Mouse (Mus musculus) intestine, embryonic 16.5 days (tissue): ENCODE data around the gene 1700019N19Rik. TPM values are rescaled to one million over a fixed set of nuclear protein-coding genes. Genes with fewer than 3 reads are reported as not detected.

Experiments used
- ATAC-seq: fragments of 200-750 bp; cut with Nextera tagmentation; 2 replicates; pipeline ENCODE4 v1.8.0; 2017; ENCODE audit warnings: moderate TSS enrichment, moderate library complexity
- H3K27ac ChIP-seq: fragments of 300-500 bp; sonication (generic); 2 replicates; pipeline ENCODE4 v1.5.1; 2014; ENCODE audit warnings: mild to moderate bottlenecking, low read length
- H3K27me3 ChIP-seq: fragments of 300-500 bp; sonication (generic); replicated peaks from 2 replicates; pipeline ENCODE4 v1.6.1; 2014; ENCODE audit warnings: low read length, control low read depth, mixed read lengths; ENCODE audit not compliant: control insufficient read depth, insufficient read depth
- H3K36me3 ChIP-seq: fragments of 300-500 bp; sonication (generic); 2 replicates; pipeline ENCODE4 v1.6.1; 2014; ENCODE audit warnings: low read length, control low read depth; ENCODE audit not compliant: control insufficient read depth, insufficient read depth
- H3K4me1 ChIP-seq: fragments of 300-500 bp; sonication (generic); 2 replicates; pipeline ENCODE4 v1.6.1; 2014; ENCODE audit warnings: low read length, control low read depth, mixed read lengths; ENCODE audit not compliant: control insufficient read depth, insufficient read depth
- H3K4me2 ChIP-seq: fragments of 300-500 bp; sonication (generic); 2 replicates; pipeline ENCODE4 v1.6.1; 2014; ENCODE audit warnings: low read depth, low read length, control low read depth
- H3K4me3 ChIP-seq: fragments of 300-500 bp; sonication (generic); 2 replicates; pipeline ENCODE4 v1.5.1; 2014; ENCODE audit warnings: mild to moderate bottlenecking, low read length
- H3K9ac ChIP-seq: fragments of 300-500 bp; sonication (generic); 2 replicates; pipeline ENCODE4 v1.6.1; 2014; ENCODE audit warnings: low read depth, low read length
- H3K9me3 ChIP-seq: fragments of 300-500 bp; sonication (generic); 2 replicates; pipeline ENCODE4 v1.6.1; 2016; ENCODE audit warnings: low read length, control low read depth; ENCODE audit not compliant: control insufficient read depth
- WGBS: fragments of 180-500 bp; shearing (Covaris S2); extraction: QIAGEN DNeasy Blood & Tissue Kit; methylation state at CpG from one replicate; pipeline ENCODE4 v1.1.7; 2014; 5-methylcytosine and 5-hydroxymethylcytosine counted together
- polyA plus RNA-seq: library from polyadenylated mRNA; unstranded; fragments of >200 nt; fragmentation: Nextera tagmentation; extraction: Ambion mirVana; gene quantifications from 2 replicates; pipeline ENCODE4 v1.2.1, GENCODE M21; 2015

Gene 1700019N19Rik
- polyA plus RNA-seq = not detected in 2 replicates

- no peaks in the 10 kb centered on the region for H3K36me3 ChIP-seq
- H3K4me1 ChIP-seq = no peaks in the 10 kb centered on the region
- H3K4me3 ChIP-seq = no peak within 1 kb of the TSS
- H3K9me3 ChIP-seq = no peaks in the 10 kb centered on the region
- no peak within 1 kb of the TSS for H3K27ac ChIP-seq
- H3K4me2 ChIP-seq = no peak within 1 kb of the TSS
- no peaks in the 10 kb centered on the region for H3K27me3 ChIP-seq
- WGBS = 38% methylated on average over 10 of the region's 10 CpGs
- no peak for ATAC-seq
- no peak within 1 kb of the TSS for H3K9ac ChIP-seq
Measured at GRCm38 (mm10) chr19:58794284-58794683, at the start of gene 1700019N19Rik. TSS of gene 1700019N19Rik (minus strand) at chr19:58794461.

- ATAC-seq = no peak
- Histone ChIP-seq H3K4me2 (no peak overlapping the region), H3K27ac (no peak overlapping the region), H3K4me3 (no peak overlapping the region), H3K9ac (no peak overlapping the region), H3K9me3 (no peaks in the 10 kb centered on the region), H3K36me3 (no peaks in the 10 kb centered on the region), H3K4me1 (no peaks in the 10 kb centered on the region), H3K27me3 (no peaks in the 10 kb centered on the region)
- WGBS = 87% methylated on average over 3 of the region's 3 CpGs
Measured at GRCm38 (mm10) chr19:58843606-58844005, 49.3 kb upstream of the 1700019N19Rik start.

DNA sequence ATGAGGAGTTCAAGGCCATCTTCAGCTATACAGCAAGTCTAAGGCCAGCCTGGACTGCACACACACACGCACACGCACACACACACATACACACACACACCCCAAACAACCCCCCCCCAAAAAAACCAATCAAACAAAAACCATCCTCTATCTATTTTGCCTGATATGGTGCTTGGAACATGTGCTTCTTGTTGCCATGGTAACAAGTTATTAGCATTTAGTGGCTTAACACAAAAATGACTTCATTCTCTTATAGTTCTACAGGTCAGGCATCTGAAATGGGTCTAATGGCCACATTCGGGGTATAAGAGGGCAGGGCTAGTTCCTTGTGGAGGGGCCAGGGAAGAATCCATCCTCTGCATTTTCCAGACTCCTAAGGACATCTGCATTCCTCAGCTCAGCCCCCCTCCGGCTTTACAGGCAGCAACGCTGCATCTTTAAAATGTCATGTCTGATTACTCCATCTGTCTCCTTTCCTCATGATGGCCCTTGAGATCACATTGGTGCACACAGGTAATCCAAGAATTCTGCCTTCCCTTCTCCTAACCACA is 46.5 kb upstream of the 1700019N19Rik start:
- Histone ChIP-seq H3K4me3 (no peak overlapping the region), H3K9ac (no peak overlapping the region), H3K27me3 (no peaks in the 10 kb centered on the region), H3K36me3 (no peaks in the 10 kb centered on the region), H3K4me2 (no peak overlapping the region), H3K4me1 (peaks cover 2% of the 10 kb centered on the region; the same call in 1 of the 2 replicates), H3K9me3 (no peaks in the 10 kb centered on the region), H3K27ac (no peak overlapping the region)
- WGBS = 81% methylated on average over 5 of the region's 5 CpGs
- ATAC-seq = no peak

- no peaks in the 10 kb centered on the region for H3K36me3 ChIP-seq
- no peaks in the 10 kb centered on the region for H3K27me3 ChIP-seq
- H3K4me3 ChIP-seq = no peak overlapping the region
- H3K9me3 ChIP-seq = no peaks in the 10 kb centered on the region
- H3K9ac ChIP-seq = no peak overlapping the region
- WGBS = 79% methylated on average over 4 of the region's 4 CpGs
- no peak overlapping the region for H3K27ac ChIP-seq
- H3K4me1 ChIP-seq = peaks cover 2% of the 10 kb centered on the region; the same call in 1 of the 2 replicates
- H3K4me2 ChIP-seq = no peak overlapping the region
- no peak for ATAC-seq
Measured at GRCm38 (mm10) chr19:58839806-58840205, 45.5 kb upstream of the 1700019N19Rik start.

- Histone ChIP-seq H3K27ac (no peak overlapping the region), H3K9me3 (no peaks in the 10 kb centered on the region), H3K4me3 (no peak overlapping the region), H3K27me3 (no peaks in the 10 kb centered on the region), H3K4me1 (peaks cover 2% of the 10 kb centered on the region; the same call in 1 of the 2 replicates), H3K4me2 (no peak overlapping the region), H3K9ac (no peak overlapping the region), H3K36me3 (no peaks in the 10 kb centered on the region)
- WGBS = 67% methylated on average over 3 of the region's 3 CpGs
- no peak for ATAC-seq
Measured at GRCm38 (mm10) chr19:58839345-58839744, 45.1 kb upstream of the 1700019N19Rik start.

GRCm38 (mm10) chr19:58838706-58839105 is 44.4 kb upstream of the 1700019N19Rik start:
- Histone ChIP-seq H3K4me3 (no peak overlapping the region), H3K36me3 (no peaks in the 10 kb centered on the region), H3K9ac (no peak overlapping the region), H3K27ac (no peak overlapping the region), H3K9me3 (no peaks in the 10 kb centered on the region), H3K4me2 (no peak overlapping the region), H3K4me1 (peaks cover 2% of the 10 kb centered on the region; the same call in 1 of the 2 replicates), H3K27me3 (no peaks in the 10 kb centered on the region)
- no peak for ATAC-seq
- 73% methylated on average over 9 of the region's 9 CpGs for WGBS

GRCm38 (mm10) chr19:58833639-58834180 is 39.4 kb upstream of the 1700019N19Rik start:
- H3K4me1 ChIP-seq = peaks cover 2% of the 10 kb centered on the region; the same call in 1 of the 2 replicates
- no peak overlapping the region for H3K4me3 ChIP-seq
- H3K4me2 ChIP-seq = no peak overlapping the region
- H3K36me3 ChIP-seq = no peaks in the 10 kb centered on the region
- no peak overlapping the region for H3K27ac ChIP-seq
- H3K27me3 ChIP-seq = no peaks in the 10 kb centered on the region
- no peaks in the 10 kb centered on the region for H3K9me3 ChIP-seq
- 41% methylated on average over 13 of the region's 13 CpGs for WGBS
- ATAC-seq = no peak
- H3K9ac ChIP-seq = no peak overlapping the region

DNA sequence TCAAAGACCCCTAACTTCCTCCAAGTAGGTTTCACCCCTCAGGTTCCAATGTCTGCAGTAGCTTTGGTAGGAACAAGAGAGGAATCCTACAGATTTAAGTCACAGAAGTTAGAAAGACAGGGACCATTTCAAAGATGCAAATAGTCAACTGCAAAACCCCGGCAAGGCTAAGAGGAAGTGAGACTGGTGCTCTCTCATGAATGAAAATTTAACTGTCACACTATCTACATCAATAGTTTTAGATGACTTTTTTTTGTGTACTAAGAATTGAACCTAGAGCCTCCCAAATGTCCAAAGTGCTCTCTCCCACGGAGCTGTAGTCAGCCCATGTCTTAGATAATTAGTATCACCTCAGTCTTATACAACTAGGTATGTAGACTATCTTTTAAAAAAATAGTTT is 38.7 kb upstream of the 1700019N19Rik start:
- WGBS = 72% methylated on average over 2 of the region's 2 CpGs
- Histone ChIP-seq H3K4me3 (no peak overlapping the region), H3K36me3 (no peaks in the 10 kb centered on the region), H3K27me3 (no peaks in the 10 kb centered on the region), H3K9me3 (no peaks in the 10 kb centered on the region), H3K9ac (no peak overlapping the region), H3K4me1 (peaks cover 2% of the 10 kb centered on the region; the same call in 1 of the 2 replicates), H3K27ac (no peak overlapping the region), H3K4me2 (no peak overlapping the region)
- ATAC-seq = no peak

GRCm38 (mm10) chr19:58831280-58831922 is 37.1 kb upstream of the 1700019N19Rik start:
- H3K4me2 ChIP-seq = no peak overlapping the region
- no peak for ATAC-seq
- H3K4me1 ChIP-seq = peaks cover 2% of the 10 kb centered on the region; the same call in 1 of the 2 replicates
- H3K4me3 ChIP-seq = no peak overlapping the region
- no peaks in the 10 kb centered on the region for H3K9me3 ChIP-seq
- no peak overlapping the region for H3K27ac ChIP-seq
- H3K36me3 ChIP-seq = no peaks in the 10 kb centered on the region
- H3K9ac ChIP-seq = no peak overlapping the region
- WGBS = 85% methylated on average over 9 of the region's 9 CpGs
- no peaks in the 10 kb centered on the region for H3K27me3 ChIP-seq
